Mouse (Mus musculus): Measurements from ENCODE around the gene Selplg.

Selplg gene

GRCm38 (mm10) chr5:113832490-113832901 is at the start of gene Selplg:
Gene Selplg, minus strand, starts transcription at chr5:113832644.
- peak in 1 of 2 experiments; percentile 49 for DNase-seq (ENCODE audit: low spot score in 2 of 2)

- DNase-seq (ENCODE audit: low spot score in 2 of 2), result no peak
These were observed 48.7 kb upstream of the Selplg start for GRCm38 (mm10) chr5:113881136-113881535.

GRCm38 (mm10) chr5:113878943-113879617 is 46.6 kb upstream of the Selplg start:
- DNase-seq (ENCODE audit: low spot score in 2 of 2), result no peak

GRCm38 (mm10) chr5:113877565-113877964 is 45.1 kb upstream of the Selplg start:
- no peak for DNase-seq (ENCODE audit: low spot score in 2 of 2)

- no peak for DNase-seq (ENCODE audit: low spot score in 2 of 2)
These were observed 43.7 kb upstream of the Selplg start for GRCm38 (mm10) chr5:113876176-113876575.

- DNase-seq (ENCODE audit: low spot score in 2 of 2), result no peak
These were observed 43.2 kb upstream of the Selplg start for GRCm38 (mm10) chr5:113875625-113876024.

- no peak for DNase-seq (ENCODE audit: low spot score in 2 of 2)
These were observed 41.9 kb upstream of the Selplg start for GRCm38 (mm10) chr5:113874063-113875024.

- DNase-seq (ENCODE audit: low spot score in 2 of 2), result no peak
These were observed 40.8 kb upstream of the Selplg start for GRCm38 (mm10) chr5:113872936-113873912.

- DNase-seq (ENCODE audit: low spot score in 2 of 2), result no peak
These were observed 39.6 kb upstream of the Selplg start for GRCm38 (mm10) chr5:113871903-113872548.

- DNase-seq (ENCODE audit: low spot score in 2 of 2), result no peak
These were observed 38.1 kb upstream of the Selplg start for GRCm38 (mm10) chr5:113870393-113871040.

GRCm38 (mm10) chr5:113869132-113869531 is 36.7 kb upstream of the Selplg start:
- no peak for DNase-seq (ENCODE audit: low spot score in 2 of 2)

- no peak for DNase-seq (ENCODE audit: low spot score in 2 of 2)
These were observed 32.5 kb upstream of the Selplg start for GRCm38 (mm10) chr5:113864992-113865391.

GRCm38 (mm10) chr5:113863994-113864393 is 31.6 kb upstream of the Selplg start:
- DNase-seq (ENCODE audit: low spot score in 2 of 2), result no peak

- DNase-seq (ENCODE audit: low spot score in 2 of 2), result no peak
These were observed 30.0 kb upstream of the Selplg start for GRCm38 (mm10) chr5:113862418-113862817.

GRCm38 (mm10) chr5:113861294-113861693 is 28.9 kb upstream of the Selplg start:
- DNase-seq (ENCODE audit: low spot score in 2 of 2), result peak; percentile 57 to 84

GRCm38 (mm10) chr5:113858971-113859370 is 26.5 kb upstream of the Selplg start:
- DNase-seq (ENCODE audit: low spot score in 2 of 2), result no peak

- DNase-seq (ENCODE audit: low spot score in 2 of 2), result no peak
These were observed 26.1 kb upstream of the Selplg start for GRCm38 (mm10) chr5:113858550-113858949.

GRCm38 (mm10) chr5:113857631-113858030 is 25.2 kb upstream of the Selplg start:
- no peak for DNase-seq (ENCODE audit: low spot score in 2 of 2)

- no peak for DNase-seq (ENCODE audit: low spot score in 2 of 2)
These were observed 24.2 kb upstream of the Selplg start for GRCm38 (mm10) chr5:113856631-113857030.

GRCm38 (mm10) chr5:113855696-113856095 is 23.3 kb upstream of the Selplg start:
- DNase-seq (ENCODE audit: low spot score in 2 of 2), result no peak

All from spleen, postnatal 4 days (tissue).